Mouse (Mus musculus) liver, embryonic 16.5 days (tissue): ENCODE measurements around the gene Kctd13. TPM values are rescaled to one million over a fixed set of nuclear protein-coding genes. Genes with fewer than 3 reads are reported as not detected.
A peak's percentile ranks its signal among the peaks of the same experiment; 100 is the strongest.

ENCODE experiments used
- ATAC-seq: fragments of 200-750 bp; cut with Nextera tagmentation; 2 replicates; pipeline ENCODE4 v1.8.0; 2017; ENCODE audit warnings: low read depth, mild to moderate bottlenecking, moderate number of reproducible peaks, moderate library complexity
- H3K27ac ChIP-seq: fragments of 300-500 bp; sonication (generic); 2 replicates; pipeline ENCODE4 v1.5.1; 2014; ENCODE audit warnings: mild to moderate bottlenecking, low read length
- H3K27me3 ChIP-seq: fragments of 300-500 bp; sonication (generic); 2 replicates; pipeline ENCODE4 v1.6.1; 2014; ENCODE audit warnings: low read depth, low read length, mixed read lengths; ENCODE audit not compliant: control insufficient read depth, insufficient read depth
- H3K36me3 ChIP-seq: fragments of 300-500 bp; sonication (generic); 2 replicates; pipeline ENCODE4 v1.6.1; 2014; ENCODE audit warnings: mild to moderate bottlenecking; ENCODE audit not compliant: control insufficient read depth, insufficient read depth
- H3K4me1 ChIP-seq: fragments of 300-500 bp; sonication (generic); 2 replicates; pipeline ENCODE4 v1.6.1; 2014; ENCODE audit warnings: low read depth, low read length, mixed read lengths; ENCODE audit not compliant: control insufficient read depth
- H3K4me2 ChIP-seq: fragments of 300-500 bp; sonication (generic); 2 replicates; pipeline ENCODE4 v1.6.1; 2014; ENCODE audit warnings: low read depth, low read length, mixed read lengths
- H3K4me3 ChIP-seq: fragments of 300-500 bp; sonication (generic); 2 replicates; pipeline ENCODE4 v1.5.1; 2014; ENCODE audit warnings: low read depth, mild to moderate bottlenecking, low read length
- H3K9ac ChIP-seq: fragments of 300-500 bp; sonication (generic); 2 replicates; pipeline ENCODE4 v1.6.1; 2014; ENCODE audit warnings: low read depth, low read length
- H3K9me3 ChIP-seq: fragments of 300-500 bp; sonication (generic); replicated peaks from 2 replicates; pipeline ENCODE4 v1.6.1; 2016; ENCODE audit warnings: low read length; ENCODE audit not compliant: control insufficient read depth
- WGBS: fragments of 180-500 bp; shearing (Covaris S2); extraction: QIAGEN DNeasy Blood & Tissue Kit; methylation state at CpG from one replicate; pipeline ENCODE4 v1.1.7; 2014; ENCODE audit not compliant: insufficient replicate concordance; 5-methylcytosine and 5-hydroxymethylcytosine counted together
- polyA plus RNA-seq: library from polyadenylated mRNA; unstranded; fragments of >200 nt; fragmentation: Nextera tagmentation; extraction: Ambion mirVana; gene quantifications from 2 replicates; pipeline ENCODE4 v1.2.1, GENCODE M21; 2015

The Kctd13 gene
- polyA plus RNA-seq: 3.2 and 3.8 TPM in 2 replicates

DNA sequence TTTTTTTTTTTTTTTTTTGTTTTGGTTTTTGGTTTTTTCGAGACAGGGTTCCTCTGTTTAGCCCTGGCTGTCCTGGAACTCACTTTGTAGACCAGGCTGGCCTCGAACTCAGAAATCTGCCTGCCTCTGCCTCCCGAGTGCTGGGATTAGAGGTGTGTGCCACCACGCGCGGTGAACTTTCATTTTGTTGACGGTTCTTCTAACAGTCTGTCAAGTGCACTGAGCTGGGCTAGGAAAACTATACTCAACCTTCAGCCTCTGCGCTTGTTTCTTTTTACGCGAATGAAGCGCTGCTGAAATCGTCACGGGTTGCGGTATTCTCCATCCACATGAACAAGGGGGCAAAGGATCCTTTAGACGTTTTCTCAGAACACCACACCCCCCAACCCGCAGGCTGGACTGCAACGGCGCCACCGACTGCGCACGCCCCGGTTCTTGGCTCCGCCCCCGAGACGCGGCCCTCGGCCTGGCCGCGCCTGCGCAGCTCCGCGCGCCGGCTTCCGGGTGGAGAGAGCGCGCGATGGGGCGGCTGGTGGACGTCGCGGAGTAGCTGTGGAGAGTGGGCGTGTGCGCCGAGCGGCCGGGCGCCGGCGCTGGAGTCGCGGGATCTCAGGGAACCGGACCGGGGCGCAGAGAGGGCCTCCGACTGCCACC lies at the start of gene Kctd13:
Gene Kctd13, plus strand, starts transcription at position 496 of the 654 bp plus-strand sequence.
- H3K4me2 ChIP-seq: peak within 1 kb of the TSS; percentile 100
- no peaks in the 10 kb centered on the region for H3K36me3 ChIP-seq
- no peaks in the 10 kb centered on the region for H3K27me3 ChIP-seq
- peaks cover 34% of the 10 kb centered on the region for H3K4me1 ChIP-seq
- ATAC-seq: peak; percentile 97
- H3K9me3 ChIP-seq: no peaks in the 10 kb centered on the region
- H3K4me3 ChIP-seq: peak within 1 kb of the TSS; percentile 87
- H3K9ac ChIP-seq: peak within 1 kb of the TSS; percentile 91
- 1% methylated on average over 55 of the region's 56 CpGs for WGBS
- H3K27ac ChIP-seq: peak within 1 kb of the TSS; percentile 75

DNA sequence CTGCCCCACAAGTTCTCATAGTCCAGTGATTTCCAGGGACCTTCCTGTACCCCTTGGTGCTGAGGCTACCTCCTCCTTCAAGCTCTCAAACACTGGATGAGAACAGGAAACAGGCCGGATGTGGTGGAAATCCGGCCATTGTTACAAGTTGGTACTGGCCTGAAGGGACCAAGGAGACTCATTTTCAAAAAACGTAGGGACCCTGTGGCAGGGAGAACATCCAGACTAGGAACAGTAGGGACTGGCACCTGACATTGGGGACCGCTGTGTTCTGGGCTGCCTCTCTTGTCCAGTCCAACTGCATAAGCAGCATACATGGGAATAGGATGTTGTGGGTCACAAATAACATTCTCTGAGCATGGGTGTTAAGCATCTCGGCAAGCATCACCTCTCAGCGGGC lies 47.6 kb upstream of the Kctd13 start:
- peaks cover 30% of the 10 kb centered on the region for H3K36me3 ChIP-seq

DNA sequence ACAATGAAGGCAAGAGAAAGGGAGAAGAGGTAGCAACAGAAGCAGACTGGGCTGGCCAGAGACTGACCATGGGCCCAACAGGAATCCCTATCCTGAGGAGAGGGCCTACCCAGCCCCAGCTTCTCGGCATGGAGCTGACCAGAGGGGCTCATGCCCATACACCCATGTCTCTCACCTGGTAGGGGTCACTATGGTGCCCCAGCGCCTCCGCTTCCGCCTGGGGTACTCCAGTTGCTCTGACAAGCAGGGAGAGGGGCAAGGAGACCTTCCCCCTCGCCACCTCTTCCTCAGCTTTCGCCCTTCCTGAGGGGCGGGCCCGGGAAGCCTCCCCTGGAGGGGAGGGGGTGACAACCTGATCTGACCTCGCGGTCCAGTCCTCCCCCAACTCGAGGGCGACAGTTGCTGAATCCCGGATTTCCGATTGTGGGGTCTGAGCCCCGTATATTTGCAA lies 44.9 kb upstream of the Kctd13 start:
- Histone ChIP-seq H3K9ac (peak overlapping the region; percentile 85), H3K9me3 (no peaks in the 10 kb centered on the region), H3K27ac (peak overlapping the region; percentile 83), H3K4me3 (peak overlapping the region; percentile 77), H3K4me2 (peak overlapping the region; percentile 99), H3K27me3 (no peaks in the 10 kb centered on the region), H3K4me1 (peaks cover 38% of the 10 kb centered on the region), H3K36me3 (peaks cover 13% of the 10 kb centered on the region)
- under 1% methylated on average over 15 of the region's 15 CpGs for WGBS
- ATAC-seq: no peak

More for the DNA sequence above, 47.6 kb upstream of the Kctd13 start:
- H3K27me3 ChIP-seq: no peaks in the 10 kb centered on the region
- ATAC-seq: no peak
- no peaks in the 10 kb centered on the region for H3K9me3 ChIP-seq
- no peak overlapping the region for H3K27ac ChIP-seq
- no peak overlapping the region; the same call in 1 of the 2 replicates for H3K9ac ChIP-seq
- peak overlapping the region; percentile 22 for H3K4me2 ChIP-seq
- 33% methylated on average over 6 of the region's 6 CpGs for WGBS
- H3K4me1 ChIP-seq: peaks cover 38% of the 10 kb centered on the region
- no peak overlapping the region for H3K4me3 ChIP-seq

DNA sequence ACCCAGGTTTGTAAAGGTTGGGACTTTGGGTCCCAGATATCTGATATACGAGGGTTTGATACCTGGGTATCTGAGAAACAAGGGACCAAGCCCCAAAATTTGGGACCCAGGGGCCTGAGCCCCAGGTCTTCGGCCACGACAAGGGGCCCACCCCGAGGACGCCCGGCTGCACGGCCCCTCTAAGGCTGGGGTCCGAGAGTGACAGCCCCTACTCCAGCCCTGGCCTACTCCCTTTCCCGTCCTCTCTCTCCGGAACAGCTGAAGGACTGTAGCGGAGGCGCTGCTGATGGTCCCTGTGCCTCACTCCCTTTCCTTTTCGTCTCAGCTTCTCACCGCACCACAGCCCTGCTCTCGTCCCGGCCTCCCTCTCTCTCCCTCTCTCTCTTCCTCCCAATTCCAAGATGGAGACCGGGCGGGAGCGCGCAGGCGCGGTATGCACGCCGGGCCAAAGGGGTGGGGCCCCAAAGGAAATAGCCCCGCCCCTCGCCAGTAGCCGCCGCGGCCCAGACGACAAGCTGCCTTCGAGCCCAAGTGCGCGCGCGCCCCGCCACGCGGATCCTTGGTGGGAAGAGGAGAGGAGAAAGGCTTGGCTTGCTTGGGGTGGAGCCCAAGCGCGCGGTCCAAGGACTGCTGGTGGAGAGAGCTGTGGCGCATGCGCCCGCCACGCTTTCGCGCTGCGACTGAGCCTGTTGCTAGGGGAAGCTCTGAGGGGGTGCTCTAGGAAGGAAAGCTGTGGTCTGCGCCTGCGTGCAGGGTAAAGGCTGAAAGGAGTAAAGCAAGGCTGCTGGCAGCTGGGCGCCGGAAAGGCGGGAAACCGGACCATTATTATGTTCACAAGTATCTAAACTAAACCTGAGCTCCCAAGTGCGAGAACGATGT lies 44.2 kb upstream of the Kctd13 start, which contains the start of gene Taok2:
Gene Taok2, minus strand, starts transcription at position 418 of the 879 bp plus-strand sequence.
- Histone ChIP-seq H3K4me1 (peaks cover 38% of the 10 kb centered on the region), H3K9ac (peak within 1 kb of the TSS; percentile 85), H3K36me3 (peaks cover 10% of the 10 kb centered on the region), H3K4me3 (peak within 1 kb of the TSS; percentile 77), H3K27me3 (no peaks in the 10 kb centered on the region), H3K27ac (peak within 1 kb of the TSS; percentile 83), H3K9me3 (no peaks in the 10 kb centered on the region), H3K4me2 (peak within 1 kb of the TSS; percentile 99)
- ATAC-seq: peak; percentile 95
- under 1% methylated on average over 56 of the region's 56 CpGs for WGBS

DNA sequence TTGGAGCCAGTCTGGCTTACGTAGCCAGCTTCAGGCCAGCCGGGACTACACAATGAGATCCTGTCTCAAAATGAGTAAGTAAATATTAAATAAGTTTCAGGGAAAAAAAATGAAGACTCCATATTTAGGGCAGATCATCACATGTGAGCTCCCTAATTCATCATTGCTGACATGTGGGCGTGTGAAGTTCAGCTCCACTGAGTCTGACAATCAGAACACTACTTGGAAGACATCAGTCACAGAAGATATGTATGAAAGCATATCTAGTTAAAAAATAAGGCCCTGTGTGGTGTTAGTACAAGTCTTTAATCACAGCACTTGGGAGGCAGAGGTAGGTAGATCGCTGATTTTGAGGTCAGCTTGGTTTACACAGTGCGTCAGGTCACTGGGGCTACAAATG lies 41.4 kb upstream of the Kctd13 start:
- no peak overlapping the region for H3K27ac ChIP-seq
- no peaks in the 10 kb centered on the region for H3K27me3 ChIP-seq
- H3K4me2 ChIP-seq: no peak overlapping the region
- H3K36me3 ChIP-seq: peaks cover 2% of the 10 kb centered on the region
- peaks cover 26% of the 10 kb centered on the region for H3K4me1 ChIP-seq
- no peak for ATAC-seq
- H3K4me3 ChIP-seq: no peak overlapping the region
- H3K9me3 ChIP-seq: no peaks in the 10 kb centered on the region
- WGBS: 73% methylated on average over 5 of the region's 5 CpGs
- H3K9ac ChIP-seq: no peak overlapping the region

DNA sequence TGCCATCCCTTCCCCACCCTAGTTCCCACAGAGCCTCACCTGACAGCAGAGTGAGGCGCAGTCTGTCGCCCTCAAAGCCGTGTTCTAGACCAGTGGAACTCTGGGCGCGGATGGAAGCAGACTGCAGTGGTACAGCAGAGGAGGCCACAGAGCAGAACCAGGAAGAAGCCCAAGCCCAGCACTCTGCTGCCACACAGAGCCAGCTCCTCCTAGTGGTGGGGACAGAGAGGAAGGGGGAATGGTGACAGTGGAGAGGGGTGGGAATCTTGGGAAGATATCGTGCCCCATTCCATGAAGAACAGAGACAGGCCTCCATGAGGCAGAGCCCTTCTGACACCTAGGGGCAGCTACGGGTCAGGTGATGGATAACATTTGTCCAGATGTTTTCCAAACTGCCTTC lies 39.8 kb upstream of the Kctd13 start:
- H3K9me3 ChIP-seq: no peaks in the 10 kb centered on the region
- no peak for ATAC-seq
- WGBS: 50% methylated on average over 7 of the region's 7 CpGs
- no peak overlapping the region for H3K9ac ChIP-seq
- H3K4me3 ChIP-seq: no peak overlapping the region
- no peak overlapping the region for H3K4me2 ChIP-seq
- H3K4me1 ChIP-seq: peaks cover 11% of the 10 kb centered on the region
- no peaks in the 10 kb centered on the region for H3K27me3 ChIP-seq
- H3K36me3 ChIP-seq: peaks cover 2% of the 10 kb centered on the region
- H3K27ac ChIP-seq: no peak overlapping the region

DNA sequence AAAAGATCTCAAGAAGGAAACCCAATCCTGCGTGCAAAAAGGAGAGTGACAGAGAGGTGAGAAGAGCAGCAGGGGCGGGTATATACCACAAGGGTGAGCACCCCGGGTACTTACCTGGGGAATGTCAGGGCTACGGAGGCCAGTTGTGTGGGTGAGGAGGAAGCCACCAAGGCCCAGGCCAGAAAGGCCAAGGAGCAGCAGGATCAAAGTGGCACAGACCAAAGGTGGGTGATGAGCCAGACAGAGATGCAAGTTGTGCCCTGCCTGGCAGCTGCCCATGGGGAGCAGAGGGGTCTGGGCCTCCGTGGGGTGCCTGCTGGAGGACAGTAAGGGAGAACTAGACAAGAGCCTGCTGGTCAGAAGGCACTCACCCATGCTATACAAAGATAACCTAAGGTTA lies 31.8 kb upstream of the Kctd13 start:
- H3K9me3 ChIP-seq: no peaks in the 10 kb centered on the region
- peak overlapping the region; percentile 79; the same call in 1 of the 2 replicates for H3K4me3 ChIP-seq
- H3K27ac ChIP-seq: peak overlapping the region; percentile 45
- peak overlapping the region; percentile 86; the same call in 1 of the 2 replicates for H3K9ac ChIP-seq
- H3K36me3 ChIP-seq: no peaks in the 10 kb centered on the region
- peak overlapping the region; percentile 68 for H3K4me2 ChIP-seq
- WGBS: 74% methylated on average over 5 of the region's 5 CpGs
- no peak for ATAC-seq
- H3K4me1 ChIP-seq: peaks cover 16% of the 10 kb centered on the region
- H3K27me3 ChIP-seq: no peaks in the 10 kb centered on the region

DNA sequence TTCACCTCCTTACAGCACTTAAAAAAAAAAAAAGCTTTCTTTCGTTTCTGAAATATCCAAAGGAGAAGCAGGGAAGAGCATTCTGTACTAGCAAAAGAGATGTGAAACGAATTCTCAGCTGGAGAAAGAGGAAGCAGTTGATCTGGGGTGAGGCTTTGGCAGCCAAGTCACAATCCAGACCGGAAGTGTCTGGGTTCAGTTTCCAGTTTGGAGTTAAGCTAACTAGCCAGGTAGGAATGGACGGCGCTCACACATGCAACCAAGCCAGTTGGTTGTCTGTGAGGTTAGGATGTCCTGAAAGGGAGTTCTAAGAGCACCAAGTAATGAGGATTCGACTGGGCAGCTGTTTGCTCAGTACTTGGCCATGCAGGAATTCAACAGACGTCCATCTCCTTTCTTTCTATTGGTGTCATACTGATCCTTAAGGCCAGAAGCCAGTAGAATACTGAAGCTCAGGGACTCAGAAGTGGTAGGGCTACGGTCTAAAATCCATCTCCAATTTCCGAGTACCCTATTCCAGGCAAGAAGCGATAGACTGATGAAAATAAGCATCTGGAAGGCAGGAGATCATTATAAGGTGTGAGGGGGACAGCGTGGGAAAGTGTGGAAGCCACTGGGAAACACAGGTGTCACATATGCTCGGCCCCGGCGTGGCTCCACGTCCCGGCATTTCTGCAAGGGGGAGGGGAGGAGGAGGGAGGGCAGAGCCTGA lies 31.1 kb upstream of the Kctd13 start:
- Histone ChIP-seq H3K9me3 (no peaks in the 10 kb centered on the region), H3K27me3 (no peaks in the 10 kb centered on the region), H3K9ac (peak overlapping the region; percentile 86), H3K36me3 (no peaks in the 10 kb centered on the region), H3K4me2 (peak overlapping the region; percentile 68), H3K27ac (peak overlapping the region; percentile 45), H3K4me1 (peaks cover 16% of the 10 kb centered on the region), H3K4me3 (peak overlapping the region; percentile 79)
- ATAC-seq: peak; percentile 9; the same call in 1 of the 2 replicates
- 5% methylated on average over 16 of the region's 16 CpGs for WGBS
